Mouse (Mus musculus) fat pad, adult 2 months (tissue): ENCODE measurements at regions not wholly inside any gene's neighbourhood (a gene's known extent, or its start where the extent isn't known, plus 50 kb on each side); places are given as distances from the start of the nearest gene placed in this dataset.

Experiments
- DNase-seq: peaks from one replicate; pipeline ENCODE4 v3.0.0-alpha.2; 2011; ENCODE audit warnings: low read depth, low spot score; ENCODE audit errors: extremely low read depth

DNA sequence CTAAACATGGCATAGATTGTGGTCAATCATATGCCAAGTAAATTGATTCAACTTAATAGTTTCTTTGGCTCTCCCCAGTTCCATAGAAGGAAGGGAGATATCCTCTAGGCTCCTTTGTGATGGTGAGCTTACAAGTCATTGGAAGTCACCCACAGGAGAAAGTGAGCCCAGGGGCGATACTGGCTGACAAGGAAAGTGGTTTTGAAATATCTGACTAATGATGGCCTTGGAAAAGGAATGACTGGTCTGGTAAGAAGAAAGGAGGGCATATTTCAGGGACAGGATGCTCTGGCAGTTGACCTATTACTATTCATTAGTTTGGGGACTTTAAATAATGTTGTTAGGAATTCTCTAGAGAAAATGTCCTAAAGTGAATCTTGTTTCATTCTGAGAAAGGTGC lies 352.7 kb upstream of the Cdh11 start:
- DNase-seq, result no peak

- DNase-seq, result no peak
Measured at GRCm38 (mm10) chr8:103144835-103145234, 359.4 kb upstream of the Cdh11 start.

DNA sequence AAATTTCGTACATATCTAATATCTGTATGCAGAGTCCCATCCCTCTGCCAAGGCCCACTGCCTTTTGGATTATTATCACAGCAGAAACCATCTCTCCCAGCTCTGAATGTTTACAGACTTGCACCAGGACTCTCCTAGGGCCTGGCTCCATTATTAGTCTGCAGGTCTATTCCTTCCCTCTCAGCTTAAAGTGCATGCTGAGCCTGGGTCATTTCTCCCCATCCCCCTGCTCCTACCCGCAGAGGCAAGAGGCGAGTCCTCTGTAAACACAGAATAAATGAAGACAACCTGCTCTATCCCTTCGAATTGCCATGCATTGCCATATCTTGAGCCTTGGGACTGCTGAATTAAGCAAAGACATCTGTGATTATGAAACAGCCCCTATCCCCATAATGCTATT lies 362.6 kb upstream of the Cdh11 start:
- DNase-seq, result no peak

DNA sequence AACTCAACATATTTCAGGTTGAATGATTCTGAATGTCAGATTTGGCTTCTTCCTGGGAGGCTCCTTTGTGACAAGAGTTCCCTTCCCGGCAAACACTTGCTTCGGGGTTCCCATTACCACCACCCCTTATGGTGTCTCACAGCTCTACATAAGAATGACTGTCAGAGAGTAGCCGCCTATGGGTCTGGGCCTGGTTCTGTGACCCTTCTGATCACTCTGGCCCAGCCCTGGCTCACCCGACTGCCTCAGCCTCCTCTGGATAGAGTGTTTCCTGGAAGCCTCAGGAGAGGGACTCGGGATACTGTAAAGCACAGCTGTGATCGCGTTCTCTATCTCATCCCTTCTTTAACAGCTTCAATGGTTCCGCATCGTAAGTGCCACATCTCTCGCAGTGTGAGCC lies 363.0 kb upstream of the Cdh11 start:
- no peak for DNase-seq

- DNase-seq, result no peak
Measured at GRCm38 (mm10) chr8:103166623-103167316, 381.3 kb upstream of the Cdh11 start.

GRCm38 (mm10) chr8:103173313-103173712 lies 387.9 kb upstream of the Cdh11 start:
- no peak for DNase-seq

- DNase-seq, result no peak
Measured at GRCm38 (mm10) chr8:103173803-103174429, 388.5 kb upstream of the Cdh11 start.

GRCm38 (mm10) chr8:103180661-103181060 lies 395.2 kb upstream of the Cdh11 start:
- DNase-seq, result no peak

GRCm38 (mm10) chr8:103188720-103189498 lies 403.5 kb upstream of the Cdh11 start:
- DNase-seq, result no peak

- DNase-seq, result no peak
Measured at GRCm38 (mm10) chr8:103198251-103198650, 412.8 kb upstream of the Cdh11 start.

GRCm38 (mm10) chr8:103199696-103200615 lies 414.5 kb upstream of the Cdh11 start:
- DNase-seq, result no peak

DNA sequence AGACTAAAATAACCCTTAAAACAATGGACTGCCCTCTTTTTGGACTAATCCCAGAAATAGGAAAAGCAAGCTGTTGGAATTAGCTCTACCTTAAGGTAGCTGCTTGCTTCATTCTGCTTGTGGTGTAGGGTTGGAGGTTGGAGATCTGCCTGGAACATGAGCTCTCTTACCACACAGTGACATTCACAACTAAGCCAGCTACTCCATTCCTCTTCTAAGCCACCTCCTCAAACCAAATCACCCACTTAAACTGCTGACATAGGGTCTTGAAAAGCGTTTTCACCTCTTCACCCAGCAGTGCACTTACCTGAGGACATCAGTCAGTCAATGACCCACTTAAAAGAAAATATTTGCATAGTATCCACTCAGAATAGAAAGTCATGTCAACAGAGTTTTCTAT lies 418.3 kb upstream of the Cdh11 start:
- no peak for DNase-seq

DNA sequence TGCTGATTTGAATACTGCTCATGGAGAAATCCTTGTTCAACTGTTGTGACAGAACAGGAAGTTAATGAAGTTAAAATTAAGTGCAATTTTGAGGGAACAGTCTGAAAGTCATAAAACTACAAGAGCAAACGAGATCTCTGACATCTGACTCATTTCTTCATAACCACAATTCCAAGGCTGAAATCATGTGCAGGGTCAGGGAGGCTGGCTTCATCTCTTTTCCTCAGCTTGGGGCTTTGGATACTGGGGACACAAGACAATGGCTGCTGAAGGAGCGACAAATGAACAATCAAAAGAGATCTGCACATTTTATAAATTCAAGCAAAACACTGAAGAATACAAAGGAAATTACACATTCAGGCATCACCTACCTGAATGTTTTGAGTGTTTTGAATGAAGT lies 429.2 kb upstream of the Cdh11 start:
- DNase-seq, result no peak

- DNase-seq, result no peak
Measured at GRCm38 (mm10) chr8:103230741-103231475, 445.5 kb upstream of the Cdh11 start.

DNA sequence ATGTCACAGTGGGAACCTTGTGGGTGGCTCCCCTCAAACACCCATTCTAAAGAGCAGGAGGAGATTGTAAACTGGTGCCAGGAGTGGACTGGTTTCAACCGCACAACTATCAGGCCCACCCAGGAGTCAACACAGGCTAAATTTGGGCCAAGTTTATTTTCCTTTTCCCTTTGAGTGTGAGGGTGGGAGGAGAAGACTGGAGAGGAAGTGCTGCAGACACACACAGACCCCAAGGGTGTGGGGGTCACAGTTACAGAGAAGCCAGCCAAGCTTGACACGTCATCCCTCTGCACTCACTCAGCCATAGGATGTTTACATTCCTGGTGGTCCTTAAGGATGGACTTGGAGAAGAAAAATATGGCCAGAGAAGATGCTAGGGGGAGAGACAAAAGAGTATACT lies 448.9 kb upstream of the Cdh11 start:
- DNase-seq, result no peak

- no peak for DNase-seq
Measured at GRCm38 (mm10) chr8:103235614-103236013, 450.2 kb upstream of the Cdh11 start.

DNA sequence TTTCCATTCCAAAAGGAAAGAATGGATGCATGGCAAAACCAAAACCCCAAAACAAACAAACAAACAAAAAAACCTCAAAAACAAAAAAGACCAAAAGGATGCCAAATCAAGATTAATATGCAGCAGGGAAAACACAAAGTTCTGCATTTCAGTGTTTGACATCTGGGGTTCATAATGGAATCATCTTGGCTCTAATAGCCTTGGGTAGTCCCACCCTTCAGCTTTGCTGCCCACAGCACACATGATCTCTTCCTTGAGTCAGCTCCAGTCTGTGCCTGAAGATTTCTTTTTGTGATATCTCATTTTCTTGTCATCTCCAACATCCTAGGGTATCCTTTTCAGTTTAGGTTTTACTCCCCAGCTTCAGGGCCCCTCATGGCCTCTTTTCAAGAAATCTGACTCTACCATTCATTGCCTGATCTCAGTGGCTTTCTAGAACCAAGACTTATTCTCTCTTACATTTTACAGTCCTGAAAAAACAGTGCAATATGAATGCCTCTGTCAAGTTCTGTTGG lies 453.1 kb upstream of the Cdh11 start:
- no peak for DNase-seq

DNA sequence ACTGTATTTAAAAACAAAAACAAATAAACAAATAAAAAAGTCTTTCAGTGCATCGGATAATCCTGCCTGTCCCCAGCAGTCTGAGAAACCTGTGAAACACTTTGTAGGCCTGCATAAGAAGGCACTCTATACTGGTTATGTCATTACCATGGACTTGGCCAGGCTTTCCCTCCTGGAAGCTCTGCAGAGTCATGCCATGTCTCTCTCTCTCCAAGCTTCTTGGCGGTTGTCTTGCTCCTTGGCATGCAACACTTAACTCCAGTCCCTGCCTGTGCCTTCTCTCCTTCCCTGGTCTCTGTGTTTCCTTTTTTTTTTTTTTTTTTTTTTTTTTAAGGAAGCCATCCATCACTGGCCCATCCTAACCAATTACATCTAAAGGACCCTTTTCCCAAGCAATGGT lies 458.7 kb upstream of the Cdh11 start:
- DNase-seq, result no peak

GRCm38 (mm10) chr8:103244658-103245057 lies 459.2 kb upstream of the Cdh11 start:
- no peak for DNase-seq

DNA sequence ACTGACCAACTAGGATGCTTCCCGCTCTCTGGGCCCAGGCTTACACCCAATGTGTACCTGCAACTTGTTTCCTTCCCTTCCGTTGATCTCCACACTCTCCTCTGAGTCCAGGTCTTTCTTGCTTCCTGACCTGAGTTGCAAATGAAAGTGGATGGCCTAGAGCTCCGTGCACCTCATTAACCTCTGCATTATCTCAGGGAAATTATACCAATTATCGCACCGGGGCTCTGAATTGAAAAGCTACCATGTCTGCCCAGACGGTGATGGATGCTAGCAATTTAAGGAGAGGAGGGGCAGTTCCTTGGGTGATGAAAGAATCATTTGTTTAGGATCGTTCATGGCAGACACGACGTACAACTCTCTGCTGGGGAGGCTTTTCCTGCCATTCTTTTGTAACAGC lies 460.4 kb upstream of the Cdh11 start:
- DNase-seq, result no peak
